Mouse (Mus musculus) heart, adult 11 months (tissue): ENCODE results near the gene Myt1l.

ENCODE experiments used
- DNase-seq: peaks from one replicate; pipeline ENCODE4 v3.0.0; 2022

Gene Myt1l

DNA sequence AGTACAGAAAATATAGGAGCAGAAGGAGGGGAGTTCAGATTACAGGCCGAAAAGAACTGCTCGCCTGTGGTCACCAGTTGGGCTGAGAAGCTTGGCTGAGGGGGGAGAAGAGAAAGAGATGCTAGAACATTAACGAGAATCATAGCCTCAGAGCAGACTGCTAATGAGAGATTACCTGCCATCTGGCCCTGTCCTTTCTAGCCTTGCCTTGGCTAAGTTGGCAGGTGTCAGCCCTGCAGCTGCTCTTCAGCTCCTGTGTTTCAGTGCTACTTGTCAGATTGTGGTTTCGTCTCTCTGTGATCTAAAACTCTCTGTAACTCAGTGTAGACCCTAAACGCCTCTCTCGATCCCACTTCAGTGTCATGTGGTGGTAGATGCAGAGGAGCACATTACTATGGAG lies 388.6 kb downstream of the Myt1l start:
- DNase-seq, result no peak

DNA sequence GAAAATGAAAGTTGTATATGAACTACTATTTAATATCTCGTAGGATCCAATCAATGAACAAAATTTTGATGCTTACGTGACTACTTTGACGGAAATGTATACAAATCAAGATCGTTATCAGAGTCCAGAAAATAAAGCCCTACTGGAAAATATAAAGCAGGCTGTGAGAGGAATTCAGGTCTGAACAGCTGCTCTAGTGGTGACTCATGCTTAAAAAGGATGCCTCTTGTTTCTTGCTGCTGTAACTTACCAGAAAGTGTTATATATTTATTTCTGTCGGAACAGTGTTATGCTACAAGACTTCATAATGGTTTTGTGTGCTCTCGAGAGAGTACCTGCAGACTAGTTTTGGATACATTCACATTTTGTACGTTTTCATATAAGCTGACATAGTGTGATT lies 392.1 kb downstream of the Myt1l start:
- no peak for DNase-seq

GRCm38 (mm10) chr12:29921481-29921880 lies 393.3 kb downstream of the Myt1l start:
- no peak for DNase-seq

DNA sequence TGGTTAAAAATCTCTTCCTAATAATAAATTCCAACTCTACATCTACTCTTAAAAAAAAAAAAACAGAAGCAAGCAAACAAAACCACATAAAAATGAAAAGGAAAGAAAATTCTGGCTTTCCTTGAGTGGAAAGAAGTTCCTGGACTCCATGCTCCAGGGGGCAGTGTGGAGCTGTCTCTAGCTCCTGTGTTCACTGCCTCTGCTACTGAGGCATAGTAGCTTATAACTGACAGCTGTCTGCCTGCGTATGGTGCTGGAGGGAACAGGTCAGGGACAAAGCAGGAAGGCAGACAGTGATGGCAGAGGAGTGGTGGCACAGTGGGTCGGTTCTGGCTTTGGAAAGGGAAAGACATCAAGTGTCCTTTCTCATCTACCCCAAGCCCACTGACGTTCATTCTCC lies 398.7 kb downstream of the Myt1l start:
- no peak for DNase-seq

GRCm38 (mm10) chr12:29930591-29930990 lies 402.4 kb downstream of the Myt1l start:
- DNase-seq, result no peak

- no peak for DNase-seq
Observed at GRCm38 (mm10) chr12:29932951-29933350, 404.8 kb downstream of the Myt1l start.

DNA sequence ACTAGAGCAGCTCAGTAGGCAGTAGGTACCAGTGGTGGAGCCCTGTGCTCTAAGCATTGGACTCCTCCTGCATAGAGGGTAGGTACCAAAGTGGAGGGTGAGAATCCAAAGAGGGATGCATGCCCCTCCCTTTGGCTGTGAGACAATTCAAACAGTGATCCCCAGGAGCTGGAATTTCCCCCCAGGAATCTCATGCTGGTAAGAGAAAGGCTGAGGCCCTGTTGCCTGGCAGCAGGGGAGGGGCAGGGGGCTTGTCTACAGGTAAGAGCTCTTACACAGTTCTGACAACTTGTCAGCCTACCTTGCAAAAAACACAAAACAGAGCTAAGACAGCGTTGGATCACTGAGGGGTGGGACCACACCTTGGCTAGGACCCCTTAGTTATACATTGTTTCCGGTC lies 405.3 kb downstream of the Myt1l start:
- no peak for DNase-seq

DNA sequence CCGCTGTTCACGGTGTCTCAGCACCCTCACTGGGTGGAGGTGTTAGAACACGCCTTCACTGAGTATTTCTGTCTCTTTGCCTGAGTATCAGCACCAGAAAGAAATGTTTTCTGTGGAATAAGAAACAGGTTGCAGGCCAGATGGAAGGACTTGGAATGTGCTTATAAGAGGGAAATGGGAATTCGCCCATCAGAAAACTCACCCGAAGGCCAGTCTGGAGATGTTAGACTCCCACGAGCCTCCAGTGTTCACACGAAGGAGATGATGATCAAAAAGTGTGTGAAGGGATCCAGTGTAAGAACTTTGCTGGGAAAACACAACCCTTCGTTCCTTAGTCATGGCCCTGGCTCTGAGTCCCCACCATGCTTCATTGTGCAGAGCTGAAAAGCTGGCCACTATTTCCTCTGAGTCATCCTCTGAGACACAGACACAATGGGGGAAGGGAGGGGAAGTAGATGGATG lies 406.0 kb downstream of the Myt1l start:
- peak; percentile 96 for DNase-seq

DNA sequence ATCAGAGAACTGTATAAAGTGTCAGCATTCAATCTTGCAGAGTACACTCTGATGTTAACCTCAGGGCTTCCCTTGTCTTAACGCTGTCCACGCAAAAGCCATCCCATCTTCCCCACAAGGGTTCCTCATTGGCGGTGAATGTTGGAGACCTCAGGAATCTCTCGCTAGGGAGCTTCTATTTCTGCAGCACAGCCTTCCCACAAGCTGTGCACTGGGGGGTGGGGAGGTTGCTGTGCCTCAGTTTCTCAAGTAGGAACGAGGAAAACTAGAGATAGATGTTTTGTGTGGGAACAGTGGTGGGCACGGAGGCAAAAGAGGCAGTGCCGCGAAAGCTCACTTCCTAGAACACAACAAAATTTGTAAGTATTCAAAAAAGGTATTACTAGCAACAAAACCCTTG lies 409.1 kb downstream of the Myt1l start, which contains the start of gene Pxdn:
Gene Pxdn (plus strand): TSS at position 301 of the 400 bp plus-strand sequence.
- no peak for DNase-seq

DNA sequence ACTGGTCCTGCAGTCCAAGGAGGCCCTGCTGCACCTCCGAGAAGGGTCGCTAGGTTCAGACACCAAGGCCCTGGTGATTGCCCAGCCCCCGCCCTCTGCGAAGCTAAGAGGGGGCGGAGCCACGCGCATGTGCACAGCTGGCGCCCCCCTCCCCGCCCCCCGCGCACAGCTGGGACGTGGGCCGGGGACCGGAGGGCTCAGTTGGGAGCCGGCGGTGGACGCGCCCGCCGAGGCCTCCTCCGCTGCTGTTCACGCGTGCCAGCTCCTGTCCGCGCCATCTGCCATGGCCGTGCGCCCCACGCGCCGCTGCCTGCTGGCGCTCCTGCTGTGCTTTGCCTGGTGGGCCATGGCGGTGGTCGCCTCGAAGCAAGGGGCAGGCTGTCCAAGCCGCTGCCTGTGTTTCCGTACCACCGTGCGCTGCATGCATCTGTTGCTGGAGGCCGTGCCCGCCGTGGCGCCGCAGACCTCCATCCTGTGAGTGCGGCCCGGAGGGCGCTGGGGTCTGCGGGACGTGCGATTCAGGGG lies 409.7 kb downstream of the Myt1l start:
- peak; percentile 98 for DNase-seq

GRCm38 (mm10) chr12:29938376-29939041 lies 410.3 kb downstream of the Myt1l start:
- peak; percentile 98 for DNase-seq

GRCm38 (mm10) chr12:29939261-29939671 lies 411.1 kb downstream of the Myt1l start:
- peak; percentile 98 for DNase-seq

GRCm38 (mm10) chr12:29942435-29942834 lies 414.3 kb downstream of the Myt1l start:
- DNase-seq, result peak; percentile 95

DNA sequence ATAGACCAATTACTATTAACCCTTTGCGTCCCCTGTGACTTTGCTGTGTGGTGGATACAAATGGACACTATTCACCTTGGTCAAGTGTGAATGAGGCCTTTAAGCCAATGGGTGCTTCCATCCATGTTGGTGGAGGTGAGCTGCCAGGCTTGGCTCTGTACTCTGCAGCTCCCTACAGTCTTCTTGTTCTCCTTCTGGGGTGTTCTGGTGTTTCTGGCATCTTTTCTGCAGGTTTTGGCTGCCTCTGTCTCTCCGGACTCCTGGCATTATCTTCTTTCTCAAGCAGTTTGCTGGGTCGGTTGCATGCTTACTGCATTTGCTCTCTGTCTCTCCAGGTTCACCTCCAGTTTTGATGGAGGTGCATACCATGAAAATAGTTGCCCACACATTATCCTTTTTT lies 416.5 kb downstream of the Myt1l start:
- DNase-seq, result peak; percentile 87

GRCm38 (mm10) chr12:29945182-29945743 lies 417.1 kb downstream of the Myt1l start:
- DNase-seq, result peak; percentile 85

GRCm38 (mm10) chr12:29951043-29951442 lies 422.9 kb downstream of the Myt1l start:
- peak; percentile 97 for DNase-seq

GRCm38 (mm10) chr12:29951485-29951884 lies 423.3 kb downstream of the Myt1l start:
- peak; percentile 91 for DNase-seq

DNA sequence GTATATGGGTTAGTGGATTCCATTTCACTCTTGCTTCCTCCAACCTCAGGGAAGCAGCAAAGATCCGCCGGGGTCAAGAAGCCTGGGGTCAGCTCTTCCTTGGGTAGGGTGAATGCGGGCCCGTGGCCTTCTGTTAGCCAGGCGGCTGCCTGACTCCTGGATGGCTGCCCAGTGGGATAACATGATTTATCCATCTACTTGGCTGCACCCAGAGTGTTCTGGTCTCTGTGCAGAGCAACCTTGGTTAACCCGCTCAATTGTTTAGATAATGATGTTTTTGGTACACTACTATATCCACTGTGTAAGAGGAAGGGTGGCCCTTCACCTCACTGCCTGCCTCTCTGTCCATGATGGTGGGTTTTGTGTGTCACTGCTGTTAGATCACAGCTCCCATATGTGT lies 423.9 kb downstream of the Myt1l start:
- DNase-seq, result peak; percentile 98

- DNase-seq, result peak; percentile 97
Observed at GRCm38 (mm10) chr12:29953999-29954398, 425.8 kb downstream of the Myt1l start.

- DNase-seq, result no peak
Observed at GRCm38 (mm10) chr12:29954464-29954863, 426.3 kb downstream of the Myt1l start.

GRCm38 (mm10) chr12:29956969-29957368 lies 428.8 kb downstream of the Myt1l start:
- peak; percentile 91 for DNase-seq

- DNase-seq, result no peak
Observed at GRCm38 (mm10) chr12:29958637-29959036, 430.5 kb downstream of the Myt1l start.

- no peak for DNase-seq
Observed at GRCm38 (mm10) chr12:29961041-29961440, 432.9 kb downstream of the Myt1l start.

DNA sequence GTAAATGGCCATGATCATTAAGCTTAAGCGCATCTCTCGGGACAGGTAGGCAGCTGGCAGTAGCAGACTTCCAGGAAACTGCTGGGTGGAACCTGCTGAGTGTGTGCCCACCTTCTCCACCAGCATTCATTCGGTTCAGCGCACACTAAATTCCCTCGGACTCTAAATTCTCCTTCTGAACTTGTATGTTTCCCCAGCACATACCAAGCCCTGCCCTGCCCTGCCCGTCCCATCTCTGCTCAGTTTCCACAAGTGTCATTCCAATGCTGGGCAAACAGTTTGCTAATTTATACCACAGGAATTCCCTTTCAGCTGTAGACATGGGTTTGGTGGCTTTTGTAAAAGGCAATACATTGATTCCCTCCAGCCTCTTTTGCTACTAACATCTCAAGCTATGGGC lies 436.8 kb downstream of the Myt1l start:
- no peak for DNase-seq
